Mouse (Mus musculus) limb, embryonic 15.5 days (tissue): ENCODE results near the gene Ndufa7. TPM values are rescaled to one million over a fixed set of nuclear protein-coding genes. Genes with fewer than 3 reads are reported as not detected.
A peak's percentile ranks its signal among the peaks of the same experiment; 100 is the strongest.

Experiments
- ATAC-seq: fragments of 200-750 bp; cut with Nextera tagmentation; 2 replicates; pipeline ENCODE4 v1.8.0; 2017; ENCODE audit warnings: low read depth, moderate TSS enrichment; ENCODE audit not compliant: insufficient number of reproducible peaks, low FRiP score, low TSS enrichment
- H3K27ac ChIP-seq: fragments of 300-500 bp; sonication (generic); 2 replicates; pipeline ENCODE4 v1.5.1; 2015; ENCODE audit warnings: moderate library complexity, mild to moderate bottlenecking, inconsistent platforms
- H3K27me3 ChIP-seq: fragments of 300-500 bp; sonication (generic); 2 replicates; pipeline ENCODE4 v1.6.1; 2015; ENCODE audit warnings: inconsistent platforms
- H3K36me3 ChIP-seq: fragments of 300-500 bp; sonication (generic); 2 replicates; pipeline ENCODE4 v1.6.1; 2015; ENCODE audit warnings: inconsistent platforms
- H3K4me1 ChIP-seq: fragments of 300-500 bp; sonication (generic); 2 replicates; pipeline ENCODE4 v1.6.1; 2015; ENCODE audit warnings: inconsistent platforms
- H3K4me2 ChIP-seq: fragments of 300-500 bp; sonication (generic); 2 replicates; pipeline ENCODE4 v1.6.1; 2015; ENCODE audit warnings: mild to moderate bottlenecking, inconsistent platforms
- H3K4me3 ChIP-seq: fragments of 300-500 bp; sonication (generic); 2 replicates; pipeline ENCODE4 v1.5.1; 2015; ENCODE audit warnings: mild to moderate bottlenecking, inconsistent platforms
- H3K9ac ChIP-seq: fragments of 300-500 bp; sonication (generic); 2 replicates; pipeline ENCODE4 v1.6.1; 2015; ENCODE audit warnings: inconsistent platforms
- H3K9me3 ChIP-seq: fragments of 300-500 bp; sonication (generic); 2 replicates; pipeline ENCODE4 v1.6.1; 2016; ENCODE audit warnings: inconsistent platforms
- WGBS: fragments of 180-500 bp; shearing (Covaris S2); methylation state at CpG from one replicate; pipeline ENCODE4 v1.1.7; 2015; 5-methylcytosine and 5-hydroxymethylcytosine counted together
- polyA plus RNA-seq: library from polyadenylated mRNA; unstranded; fragments of >200 nt; fragmentation: Nextera tagmentation; extraction: Ambion mirVana; gene quantifications from 2 replicates; pipeline ENCODE4 v1.2.1, GENCODE M21; 2015

Ndufa7 gene
- 404 and 428 TPM in 2 replicates for polyA plus RNA-seq

- 0% methylated on average over 51 of the region's 51 CpGs for WGBS
- Histone ChIP-seq H3K27me3 (no peaks in the 10 kb centered on the region), H3K36me3 (peaks cover 59% of the 10 kb centered on the region), H3K4me3 (peak within 1 kb of the TSS; percentile 77), H3K27ac (peak within 1 kb of the TSS; percentile 91), H3K4me2 (peak within 1 kb of the TSS; percentile 81), H3K4me1 (peaks cover 39% of the 10 kb centered on the region), H3K9me3 (no peaks in the 10 kb centered on the region), H3K9ac (peak within 1 kb of the TSS; percentile 76)
- peak; percentile 90 for ATAC-seq
Observed at GRCm38 (mm10) chr17:33824084-33824996, at the start of gene Ndufa7, which contains the start of gene Rps28. Gene Ndufa7 (plus strand): TSS chr17:33824572. Gene Rps28 (minus strand): TSS chr17:33824562.

- H3K27ac ChIP-seq: no peak overlapping the region
- H3K9me3 ChIP-seq: no peaks in the 10 kb centered on the region
- H3K9ac ChIP-seq: no peak overlapping the region
- 93% methylated on average over 8 of the region's 8 CpGs for WGBS
- H3K36me3 ChIP-seq: peaks cover 33% of the 10 kb centered on the region
- H3K4me2 ChIP-seq: no peak overlapping the region
- H3K27me3 ChIP-seq: no peaks in the 10 kb centered on the region
- H3K4me1 ChIP-seq: peaks cover 17% of the 10 kb centered on the region
- no peak overlapping the region for H3K4me3 ChIP-seq
- ATAC-seq: no peak
Observed at GRCm38 (mm10) chr17:33774573-33775155, 49.7 kb upstream of the Ndufa7 start.

GRCm38 (mm10) chr17:33775287-33775686 is 49.1 kb upstream of the Ndufa7 start:
- peaks cover 23% of the 10 kb centered on the region for H3K4me1 ChIP-seq
- no peaks in the 10 kb centered on the region for H3K9me3 ChIP-seq
- ATAC-seq: no peak
- peaks cover 33% of the 10 kb centered on the region for H3K36me3 ChIP-seq
- no peaks in the 10 kb centered on the region for H3K27me3 ChIP-seq
- H3K9ac ChIP-seq: no peak overlapping the region
- H3K27ac ChIP-seq: no peak overlapping the region
- 95% methylated on average over 4 of the region's 4 CpGs for WGBS
- no peak overlapping the region for H3K4me3 ChIP-seq
- H3K4me2 ChIP-seq: no peak overlapping the region

- WGBS: 14% methylated on average over 9 of the region's 9 CpGs
- peak overlapping the region; percentile 52 for H3K4me3 ChIP-seq
- H3K9me3 ChIP-seq: no peaks in the 10 kb centered on the region
- H3K4me2 ChIP-seq: peak overlapping the region; percentile 79
- H3K4me1 ChIP-seq: peaks cover 54% of the 10 kb centered on the region
- peak overlapping the region; percentile 92 for H3K27ac ChIP-seq
- no peaks in the 10 kb centered on the region for H3K27me3 ChIP-seq
- H3K9ac ChIP-seq: no peak overlapping the region
- peak; percentile 89 for ATAC-seq
- H3K36me3 ChIP-seq: peaks cover 30% of the 10 kb centered on the region
Observed at GRCm38 (mm10) chr17:33779271-33779966, 45.0 kb upstream of the Ndufa7 start.

- Histone ChIP-seq H3K36me3 (peaks cover 27% of the 10 kb centered on the region), H3K27me3 (no peaks in the 10 kb centered on the region), H3K4me2 (peak overlapping the region; percentile 79), H3K4me3 (peak overlapping the region; percentile 52), H3K9me3 (no peaks in the 10 kb centered on the region), H3K4me1 (peaks cover 54% of the 10 kb centered on the region), H3K27ac (peak overlapping the region; percentile 92), H3K9ac (no peak overlapping the region)
- ATAC-seq: no peak
- WGBS: 53% methylated on average over 5 of the region's 5 CpGs
Observed at GRCm38 (mm10) chr17:33779967-33780295, 44.4 kb upstream of the Ndufa7 start.

- 74% methylated on average over 5 of the region's 5 CpGs for WGBS
Observed at GRCm38 (mm10) chr17:33780431-33780830, 43.9 kb upstream of the Ndufa7 start.

GRCm38 (mm10) chr17:33781124-33781977 is 43.0 kb upstream of the Ndufa7 start, which contains the start of gene Angptl4:
Gene Angptl4 (minus strand): TSS chr17:33781830.
- Histone ChIP-seq H3K36me3 (peaks cover 14% of the 10 kb centered on the region), H3K4me1 (peaks cover 54% of the 10 kb centered on the region), H3K27me3 (no peaks in the 10 kb centered on the region), H3K9ac (peak within 1 kb of the TSS; percentile 29; the same call in 1 of the 2 replicates), H3K4me3 (peak within 1 kb of the TSS; percentile 52), H3K27ac (peak within 1 kb of the TSS; percentile 92), H3K9me3 (no peaks in the 10 kb centered on the region), H3K4me2 (peak within 1 kb of the TSS; percentile 79)
- WGBS: 1% methylated on average over 50 of the region's 50 CpGs
- peak; percentile 49 for ATAC-seq

More at GRCm38 (mm10) chr17:33780431-33780830, 43.9 kb upstream of the Ndufa7 start:
- Histone ChIP-seq H3K27ac (peak overlapping the region; percentile 92), H3K36me3 (peaks cover 23% of the 10 kb centered on the region), H3K4me3 (peak overlapping the region; percentile 52), H3K9ac (peak overlapping the region; percentile 29; the same call in 1 of the 2 replicates), H3K4me2 (peak overlapping the region; percentile 79), H3K27me3 (no peaks in the 10 kb centered on the region), H3K9me3 (no peaks in the 10 kb centered on the region), H3K4me1 (peaks cover 54% of the 10 kb centered on the region)
- ATAC-seq: no peak

- peaks cover 7% of the 10 kb centered on the region for H3K36me3 ChIP-seq
- no peaks in the 10 kb centered on the region for H3K9me3 ChIP-seq
- ATAC-seq: no peak
- peak overlapping the region; percentile 79 for H3K4me2 ChIP-seq
- peaks cover 54% of the 10 kb centered on the region for H3K4me1 ChIP-seq
- no peaks in the 10 kb centered on the region for H3K27me3 ChIP-seq
- 40% methylated on average over 4 of the region's 4 CpGs for WGBS
- peak overlapping the region; percentile 29; the same call in 1 of the 2 replicates for H3K9ac ChIP-seq
- H3K27ac ChIP-seq: peak overlapping the region; percentile 92
- H3K4me3 ChIP-seq: peak overlapping the region; percentile 52
Observed at GRCm38 (mm10) chr17:33782067-33782466, 42.3 kb upstream of the Ndufa7 start.

GRCm38 (mm10) chr17:33783408-33783807 is 41.0 kb upstream of the Ndufa7 start:
- H3K9ac ChIP-seq: no peak overlapping the region
- H3K4me3 ChIP-seq: no peak overlapping the region
- ATAC-seq: no peak
- no peaks in the 10 kb centered on the region for H3K27me3 ChIP-seq
- peak overlapping the region; percentile 3 for H3K27ac ChIP-seq
- H3K9me3 ChIP-seq: no peaks in the 10 kb centered on the region
- no peak overlapping the region for H3K4me2 ChIP-seq
- H3K4me1 ChIP-seq: peaks cover 50% of the 10 kb centered on the region
- no peaks in the 10 kb centered on the region for H3K36me3 ChIP-seq

GRCm38 (mm10) chr17:33784939-33785338 is 39.4 kb upstream of the Ndufa7 start:
- no peak for ATAC-seq
- Histone ChIP-seq H3K4me1 (peaks cover 35% of the 10 kb centered on the region), H3K4me3 (no peak overlapping the region), H3K27me3 (no peaks in the 10 kb centered on the region), H3K4me2 (no peak overlapping the region), H3K9me3 (no peaks in the 10 kb centered on the region), H3K27ac (no peak overlapping the region), H3K36me3 (no peaks in the 10 kb centered on the region), H3K9ac (no peak overlapping the region)
- WGBS: 73% methylated on average over 2 of the region's 2 CpGs

- no peaks in the 10 kb centered on the region for H3K27me3 ChIP-seq
- no peak overlapping the region for H3K4me2 ChIP-seq
- H3K36me3 ChIP-seq: no peaks in the 10 kb centered on the region
- ATAC-seq: no peak
- no peak overlapping the region for H3K9ac ChIP-seq
- H3K4me1 ChIP-seq: peaks cover 20% of the 10 kb centered on the region
- WGBS: 83% methylated on average over 18 of the region's 18 CpGs
- H3K4me3 ChIP-seq: no peak overlapping the region
- H3K9me3 ChIP-seq: no peaks in the 10 kb centered on the region
- H3K27ac ChIP-seq: no peak overlapping the region
Observed at GRCm38 (mm10) chr17:33786375-33786774, 38.0 kb upstream of the Ndufa7 start.
